ENCODE assay signal across 20 mouse cellular contexts in the genomic region with DNA sequence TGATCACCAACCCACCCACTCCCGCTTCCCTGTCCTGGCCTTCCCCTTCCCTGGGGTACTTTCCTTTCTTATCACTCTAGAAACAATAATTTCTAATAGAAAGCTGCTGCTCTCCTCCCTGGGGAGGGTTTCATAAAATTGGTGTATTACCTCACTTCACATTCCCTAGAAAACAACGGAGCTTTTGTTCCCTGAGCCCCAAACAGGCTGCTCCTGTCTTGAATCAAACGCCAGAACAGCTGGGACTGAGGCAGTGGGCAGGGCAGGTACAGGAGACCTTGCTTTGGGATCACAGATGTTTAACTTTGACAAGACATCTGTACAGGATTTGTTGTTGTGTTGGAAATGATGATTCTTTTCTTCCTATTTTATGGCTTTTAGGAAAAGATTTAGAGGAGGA.
DNase-seq lines count a peak whose midpoint lies in the region; ATAC-seq lines count a peak whose summit lies in the region.
"Had no signal": no experiment of that assay in that cellular context is flagged by ENCODE, and none has a peak within 500 bp of the region (broad histone marks: within the 10 kb centered on the region; RNA-seq: fewer than 3 reads in every experiment).

No protein-coding gene starts in this region.

- H3K4me3 ChIP-seq in limb, embryonic 11.5 days (ENCODE audit: low read depth, low read length), result no peak overlapping the region
- no peak overlapping the region for H3K4me3 ChIP-seq in limb, embryonic 10.5 days
- no peak overlapping the region for H3K4me3 ChIP-seq in embryonic facial prominence, embryonic 10.5 days
- H3K4me3 ChIP-seq in hindbrain, embryonic 14.5 days (replicated peaks; ENCODE audit: low read length), result no peak overlapping the region
- H3K4me3 ChIP-seq: forebrain, embryonic 15.5 days; heart, embryonic 12.5 days had no signal

- no peaks in the 10 kb centered on the region for H3K4me1 ChIP-seq in limb, embryonic 11.5 days (ENCODE audit: control insufficient read depth, insufficient read depth, low read length)
- H3K4me1 ChIP-seq in limb, embryonic 10.5 days, result no peaks in the 10 kb centered on the region
- H3K4me1 ChIP-seq in embryonic facial prominence, embryonic 10.5 days, result 0 out of 2 replicates have a peak, but pooled peaks cover 7% of the 10 kb centered on the region
- H3K4me1 ChIP-seq in hindbrain, embryonic 14.5 days (replicated peaks; ENCODE audit: control insufficient read depth, insufficient read depth, low read length), result no peaks in the 10 kb centered on the region
- H3K4me1 ChIP-seq: forebrain, embryonic 15.5 days; heart, embryonic 12.5 days had no signal

- WGBS in limb, embryonic 11.5 days, result 32% methylated on average over 3 of the region's 3 CpGs
- 64% methylated on average over 3 of the region's 3 CpGs for WGBS in limb, embryonic 10.5 days
- WGBS in embryonic facial prominence, embryonic 10.5 days, result 26% methylated on average over 3 of the region's 3 CpGs
- WGBS in hindbrain, embryonic 14.5 days, result 40% methylated on average over 3 of the region's 3 CpGs

- DNase-seq in limb, embryonic 11.5 days (ENCODE audit: low spot score), result peak; percentile 38
- DNase-seq in limb, embryonic 10.5 days (ENCODE audit: low spot score), result no peak
- DNase-seq in embryonic facial prominence, embryonic 10.5 days (ENCODE audit: low spot score), result peak; percentile 46
- DNase-seq in hindlimb bud, embryonic 11.5 days (ENCODE audit: extremely low spot score, low read depth, low spot score), result peak; percentile 2
- DNase-seq in gastrocnemius, adult 8-10 months (ENCODE audit: low spot score in 2 of 2), result no peak
- no peak for DNase-seq in hindbrain, embryonic 14.5 days (ENCODE audit: low spot score)
- DNase-seq: adrenal gland, postnatal 14 days; B cell, adult 2 months; cerebellum, adult 11-12 months; cerebellum, adult 9-10 months; cerebellum, postnatal 25 days; gastrocnemius, postnatal 14 days; heart, postnatal 36 days; kidney, adult 11 months had no signal

- no peaks in the 10 kb centered on the region for H3K9me3 ChIP-seq in limb, embryonic 11.5 days (ENCODE audit: control insufficient read depth, low read length)
- no peaks in the 10 kb centered on the region for H3K9me3 ChIP-seq in limb, embryonic 10.5 days (replicated peaks)
- H3K9me3 ChIP-seq in embryonic facial prominence, embryonic 10.5 days, result no peaks in the 10 kb centered on the region
- no peaks in the 10 kb centered on the region for H3K9me3 ChIP-seq in hindbrain, embryonic 14.5 days (ENCODE audit: control insufficient read depth, low read length)
- H3K9me3 ChIP-seq: forebrain, embryonic 15.5 days; G1E; heart, embryonic 12.5 days had no signal

- H3K27me3 ChIP-seq in limb, embryonic 11.5 days (ENCODE audit: control insufficient read depth, insufficient read depth, low read length), result no peaks in the 10 kb centered on the region
- H3K27me3 ChIP-seq in limb, embryonic 10.5 days (ENCODE audit: low read depth, poor library complexity, severe bottlenecking), result no peaks in the 10 kb centered on the region
- no peaks in the 10 kb centered on the region for H3K27me3 ChIP-seq in embryonic facial prominence, embryonic 10.5 days (replicated peaks; ENCODE audit: low read depth, poor library complexity, severe bottlenecking)
- no peaks in the 10 kb centered on the region for H3K27me3 ChIP-seq in hindbrain, embryonic 14.5 days (ENCODE audit: control insufficient read depth, insufficient read depth, low read length)
- H3K27me3 ChIP-seq: forebrain, embryonic 15.5 days; heart, embryonic 12.5 days had no signal

- H3K4me2 ChIP-seq in limb, embryonic 11.5 days (ENCODE audit: low read depth, severe bottlenecking), result no peak overlapping the region
- H3K4me2 ChIP-seq in hindbrain, embryonic 14.5 days (replicated peaks), result no peak overlapping the region
- H3K4me2 ChIP-seq: forebrain, embryonic 15.5 days; heart, embryonic 12.5 days had no signal

- H3K9ac ChIP-seq in limb, embryonic 11.5 days (ENCODE audit: low read length), result no peak overlapping the region
- no peak overlapping the region for H3K9ac ChIP-seq in hindbrain, embryonic 14.5 days
- H3K9ac ChIP-seq: forebrain, embryonic 15.5 days; heart, embryonic 12.5 days had no signal

- ATAC-seq in limb, embryonic 11.5 days (ENCODE audit: insufficient number of reproducible peaks, low FRiP score, low TSS enrichment, low read depth), result no peak
- ATAC-seq in activated CD4-positive, CD25-positive, alpha-beta regulatory T cell, adult 4 months, result no peak
- no peak for ATAC-seq in hindbrain, embryonic 14.5 days (ENCODE audit: low FRiP score)
- ATAC-seq: CD4-positive, CD25-positive, alpha-beta regulatory T cell, adult 4 months; forebrain, embryonic 15.5 days; hindbrain, embryonic 16.5 days had no signal

- H3K27ac ChIP-seq in limb, embryonic 11.5 days (replicated peaks; ENCODE audit: low read depth, low read length), result no peak overlapping the region
- no peak overlapping the region for H3K27ac ChIP-seq in limb, embryonic 10.5 days
- H3K27ac ChIP-seq in embryonic facial prominence, embryonic 10.5 days (replicated peaks), result no peak overlapping the region
- H3K27ac ChIP-seq in hindbrain, embryonic 14.5 days, result no peak overlapping the region
- H3K27ac ChIP-seq: forebrain, embryonic 15.5 days had no signal

- no peaks in the 10 kb centered on the region for H3K36me3 ChIP-seq in limb, embryonic 11.5 days (ENCODE audit: control insufficient read depth, insufficient read depth, low read length)
- no peaks in the 10 kb centered on the region for H3K36me3 ChIP-seq in limb, embryonic 10.5 days
- H3K36me3 ChIP-seq in embryonic facial prominence, embryonic 10.5 days (replicated peaks), result no peaks in the 10 kb centered on the region
- no peaks in the 10 kb centered on the region for H3K36me3 ChIP-seq in hindbrain, embryonic 14.5 days (replicated peaks; ENCODE audit: control insufficient read depth, insufficient read depth)
- H3K36me3 ChIP-seq: forebrain, embryonic 15.5 days; G1E; heart, embryonic 12.5 days had no signal

Comparison
In these comparisons a context has a peak if more than half of its experiments do, and no peak if none do; other contexts are left out.
1. DNase-seq: peak in limb, embryonic 11.5 days (single experiment), embryonic facial prominence, embryonic 10.5 days (single experiment) and hindlimb bud, embryonic 11.5 days (single experiment); none in limb, embryonic 10.5 days (single experiment), gastrocnemius, adult 8-10 months (0 of 2) and hindbrain, embryonic 14.5 days (single experiment).